Mouse (Mus musculus): Measurements from ENCODE around the gene Dusp16.

- TF ChIP-seq CTCF (IDR thresholded peaks at IDR 0.05; ENCODE audit: low read depth) (no peak), EP300 (optimal IDR thresholded peaks at IDR 0.05) (no peak)
These were observed 15.4 kb upstream of the Dusp16 start for GRCm38 (mm10) chr6:134807794-134808193.

Measured in stomach, postnatal 0 days (tissue).